ENCODE assay signal across 9 mouse cellular contexts in the genomic region with DNA sequence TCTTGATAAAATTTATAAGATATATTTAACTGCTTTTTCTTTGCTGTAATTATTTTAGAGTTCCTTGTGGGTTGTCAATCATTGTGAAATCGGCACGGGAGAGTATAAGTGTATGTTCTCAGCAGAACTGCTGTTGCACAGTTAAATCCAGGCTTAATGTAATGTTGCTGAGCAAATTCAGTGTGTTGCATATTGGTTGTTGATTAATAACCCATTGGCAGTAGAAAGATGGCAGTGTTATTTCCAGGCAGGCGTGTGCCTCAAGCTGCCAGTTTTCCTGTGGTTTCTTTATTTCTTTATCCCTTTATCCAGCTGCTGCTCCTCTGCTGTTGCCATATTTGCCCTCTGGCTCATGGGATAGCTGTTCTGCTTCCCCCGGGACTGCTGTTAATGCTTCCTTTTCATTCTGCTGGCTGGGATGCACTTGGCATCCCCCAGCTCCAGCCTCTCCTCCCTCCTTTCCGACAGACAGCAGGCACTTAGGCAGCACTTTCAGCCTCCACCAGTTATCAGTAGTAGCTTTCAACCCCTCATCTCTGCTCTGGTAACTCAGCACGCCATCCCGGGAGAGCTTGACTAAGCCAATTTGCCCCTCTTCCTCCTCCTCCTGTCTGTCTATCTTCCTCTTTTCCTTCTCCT.
DNase-seq lines count a peak whose midpoint lies in the region; ATAC-seq lines count a peak whose summit lies in the region.
"Had no signal": no experiment of that assay in that cellular context is flagged by ENCODE, and none has a peak within 500 bp of the region (broad histone marks: within the 10 kb centered on the region; RNA-seq: fewer than 3 reads in every experiment).

No protein-coding gene starts in this region.

- H3K4me1 ChIP-seq in hindbrain, embryonic 10.5 days (replicated peaks), result peaks cover 14% of the 10 kb centered on the region
- H3K4me1 ChIP-seq in midbrain, embryonic 16.5 days (ENCODE audit: control insufficient read depth, insufficient read depth, low read length), result peaks cover 11% of the 10 kb centered on the region

- DNase-seq in embryo, embryonic 10 days (ENCODE audit: low spot score), result peak; percentile 54
- DNase-seq in embryo, embryonic 9.5 days (ENCODE audit: extremely low spot score), result no peak
- DNase-seq in cerebellum, adult 9-10 months, result peak; percentile 17
- DNase-seq in hindbrain, embryonic 10.5 days (ENCODE audit: low spot score), result peak; percentile 31
- DNase-seq in urinary bladder, postnatal 10 days (ENCODE audit: low spot score), result no peak
- no peak for DNase-seq in kidney, postnatal 14 days
- no peak for DNase-seq in adrenal gland, postnatal 25 days

- H3K27ac ChIP-seq in hindbrain, embryonic 10.5 days, result peak overlapping the region; percentile 62
- peak overlapping the region; percentile 57 for H3K27ac ChIP-seq in midbrain, embryonic 16.5 days (ENCODE audit: low read length)
- H3K27ac ChIP-seq: kidney, postnatal 0 days had no signal

- WGBS in hindbrain, embryonic 10.5 days, result 34% methylated on average over 7 of the region's 7 CpGs
- 11% methylated on average over 7 of the region's 7 CpGs for WGBS in midbrain, embryonic 16.5 days

- H3K4me3 ChIP-seq in hindbrain, embryonic 10.5 days, result no peak overlapping the region
- no peak overlapping the region for H3K4me3 ChIP-seq in midbrain, embryonic 16.5 days (ENCODE audit: low read depth, low read length)

- peak overlapping the region; percentile 23; the same call in 1 of the 2 replicates for H3K4me2 ChIP-seq in midbrain, embryonic 16.5 days (ENCODE audit: low read length)

- ATAC-seq in midbrain, embryonic 16.5 days, result peak; percentile 77

- H3K9me3 ChIP-seq in hindbrain, embryonic 10.5 days, result no peaks in the 10 kb centered on the region
- no peaks in the 10 kb centered on the region for H3K9me3 ChIP-seq in midbrain, embryonic 16.5 days (replicated peaks; ENCODE audit: control insufficient read depth, low read length, poor library complexity, severe bottlenecking)

- no peak overlapping the region for H3K9ac ChIP-seq in midbrain, embryonic 16.5 days (ENCODE audit: low read depth, low read length)

- H3K36me3 ChIP-seq in hindbrain, embryonic 10.5 days, result no peaks in the 10 kb centered on the region
- no peaks in the 10 kb centered on the region for H3K36me3 ChIP-seq in midbrain, embryonic 16.5 days (ENCODE audit: control insufficient read depth, insufficient read depth, low read length)

- H3K27me3 ChIP-seq in hindbrain, embryonic 10.5 days (ENCODE audit: insufficient read depth, poor library complexity, severe bottlenecking), result no peaks in the 10 kb centered on the region
- no peaks in the 10 kb centered on the region for H3K27me3 ChIP-seq in midbrain, embryonic 16.5 days (ENCODE audit: control insufficient read depth, insufficient read depth, low read depth, low read length)

Comparison
In these comparisons a context has a peak if more than half of its experiments do, and no peak if none do; other contexts are left out.
1. DNase-seq: peak in embryo, embryonic 10 days (single experiment), cerebellum, adult 9-10 months (single experiment) and hindbrain, embryonic 10.5 days (single experiment); none in embryo, embryonic 9.5 days (single experiment), urinary bladder, postnatal 10 days (single experiment), kidney, postnatal 14 days (single experiment) and adrenal gland, postnatal 25 days (single experiment).